Mouse (Mus musculus) forebrain, embryonic 14.5 days (tissue): Measurements from ENCODE around the gene Fbxl5. TPM values are rescaled to one million over a fixed set of nuclear protein-coding genes. Genes with fewer than 3 reads are reported as not detected.

ENCODE experiments used
- ATAC-seq: fragments of 200-750 bp; cut with Nextera tagmentation; 2 replicates; pipeline ENCODE4 v1.8.0; 2017; ENCODE audit warnings: mild to moderate bottlenecking, moderate library complexity
- DNase-seq: peaks from one replicate; pipeline ENCODE4 v3.0.0-alpha.2; 2015; ENCODE audit warnings: low spot score
- H3K27ac ChIP-seq: fragments of 300-500 bp; sonication (generic); 2 replicates; pipeline ENCODE4 v1.5.1; 2014; ENCODE audit warnings: low read depth, mild to moderate bottlenecking, control low read depth, low read length, moderate library complexity
- H3K27me3 ChIP-seq: fragments of 300-500 bp; sonication (generic); replicated peaks from 2 replicates; pipeline ENCODE4 v1.6.1; 2014; ENCODE audit warnings: low read length, control low read depth, mixed read lengths; ENCODE audit not compliant: control insufficient read depth, insufficient read depth
- H3K36me3 ChIP-seq: fragments of 300-500 bp; sonication (generic); 2 replicates; pipeline ENCODE4 v1.6.1; 2014; ENCODE audit warnings: low read length, control low read depth; ENCODE audit not compliant: control insufficient read depth, insufficient read depth
- H3K4me1 ChIP-seq: fragments of 300-500 bp; sonication (generic); 2 replicates; pipeline ENCODE4 v1.6.1; 2014; ENCODE audit warnings: antibody characterized with exemption, low read length, control low read depth; ENCODE audit not compliant: control insufficient read depth, insufficient read depth
- H3K4me2 ChIP-seq: fragments of 300-500 bp; sonication (generic); 2 replicates; pipeline ENCODE4 v1.6.1; 2014; ENCODE audit warnings: mild to moderate bottlenecking, control low read depth, low read length
- H3K4me3 ChIP-seq: fragments of 300-500 bp; sonication (generic); 2 replicates; pipeline ENCODE4 v1.5.1; 2014; ENCODE audit warnings: low read depth, low read length, control low read depth
- H3K9ac ChIP-seq: fragments of 300-500 bp; sonication (generic); 2 replicates; pipeline ENCODE4 v1.6.1; 2014; ENCODE audit warnings: mild to moderate bottlenecking, low read length, control low read depth, moderate library complexity
- H3K9me3 ChIP-seq: fragments of 300-500 bp; sonication (generic); replicated peaks from 2 replicates; pipeline ENCODE4 v1.6.1; 2016; ENCODE audit warnings: low read length, control low read depth, mixed read lengths; ENCODE audit not compliant: control insufficient read depth
- WGBS: fragments of 180-500 bp; shearing (Covaris S2); extraction: QIAGEN DNeasy Blood & Tissue Kit; methylation state at CpG from one replicate; pipeline ENCODE4 v1.1.7; 2014; 5-methylcytosine and 5-hydroxymethylcytosine counted together
- polyA plus RNA-seq: library from polyadenylated mRNA; unstranded; fragments of >200 nt; fragmentation: Nextera tagmentation; extraction: Ambion mirVana; gene quantifications from 2 replicates; pipeline ENCODE4 v1.2.1, GENCODE M21; 2014

Fbxl5 gene
- polyA plus RNA-seq, 1 experiment from 2014 or later: 91.8 TPM

DNA sequence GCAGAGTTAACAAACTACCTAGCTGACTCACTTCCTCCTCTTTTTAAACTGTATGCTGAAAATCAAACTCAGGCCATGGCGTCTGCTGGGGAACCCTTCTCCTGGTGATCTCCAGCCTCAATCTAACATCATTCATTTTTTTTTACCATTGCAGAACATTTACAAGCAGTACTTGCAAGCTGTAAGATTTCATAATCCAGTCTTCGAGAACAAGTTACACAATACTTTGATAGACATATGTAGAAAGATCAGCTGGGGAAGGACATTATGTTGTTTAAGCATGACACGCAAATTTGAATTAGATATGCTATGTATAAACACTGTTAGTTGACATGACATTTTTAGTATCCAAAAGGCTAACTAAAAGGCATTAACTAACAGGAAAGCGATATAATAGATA, 19.6 kb downstream of the Fbxl5 start:
- DNase-seq (no peak), ATAC-seq (no peak)
- Histone ChIP-seq H3K36me3 (no peaks in the 10 kb centered on the region), H3K27me3 (no peaks in the 10 kb centered on the region), H3K4me3 (no peak overlapping the region), H3K4me2 (no peak overlapping the region), H3K9me3 (no peaks in the 10 kb centered on the region), H3K9ac (no peak overlapping the region), H3K27ac (no peak overlapping the region), H3K4me1 (no peaks in the 10 kb centered on the region)
- WGBS: 89% methylated on average over 4 of the region's 4 CpGs

DNA sequence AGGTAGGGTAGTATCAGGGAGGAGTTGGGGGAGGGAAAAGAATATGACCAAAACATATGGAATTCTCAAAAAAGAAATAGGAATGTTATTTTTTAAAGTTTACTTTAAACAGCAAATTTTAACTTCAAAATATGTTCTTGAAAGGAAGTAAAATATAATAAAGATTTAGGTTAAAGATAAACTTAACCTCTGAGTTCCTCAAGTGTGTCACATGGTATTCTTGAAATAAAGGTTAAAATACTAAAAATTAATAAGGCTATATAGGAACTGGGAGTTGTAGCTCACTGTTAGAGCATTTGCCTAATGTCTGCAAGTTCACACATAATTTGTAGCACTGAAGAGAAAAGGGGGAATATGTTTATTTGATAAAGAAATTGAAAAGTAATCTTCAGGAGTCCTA, 20.2 kb downstream of the Fbxl5 start:
- no peak overlapping the region for H3K4me2 ChIP-seq
- no peak overlapping the region for H3K4me3 ChIP-seq
- H3K9me3 ChIP-seq: no peaks in the 10 kb centered on the region
- no peaks in the 10 kb centered on the region for H3K27me3 ChIP-seq
- no peaks in the 10 kb centered on the region for H3K36me3 ChIP-seq
- H3K4me1 ChIP-seq: no peaks in the 10 kb centered on the region
- no peak for DNase-seq
- no peak for ATAC-seq
- no peak overlapping the region for H3K27ac ChIP-seq
- no peak overlapping the region for H3K9ac ChIP-seq

- Histone ChIP-seq H3K27ac (no peak overlapping the region), H3K27me3 (no peaks in the 10 kb centered on the region), H3K4me1 (no peaks in the 10 kb centered on the region), H3K4me3 (no peak overlapping the region), H3K4me2 (no peak overlapping the region), H3K9me3 (no peaks in the 10 kb centered on the region), H3K36me3 (no peaks in the 10 kb centered on the region), H3K9ac (no peak overlapping the region)
- no peak for ATAC-seq
- no peak for DNase-seq
- WGBS: 67% methylated on average over 1 of the region's 1 CpGs
Measured at GRCm38 (mm10) chr5:43800700-43801099, 20.7 kb downstream of the Fbxl5 start.

DNA sequence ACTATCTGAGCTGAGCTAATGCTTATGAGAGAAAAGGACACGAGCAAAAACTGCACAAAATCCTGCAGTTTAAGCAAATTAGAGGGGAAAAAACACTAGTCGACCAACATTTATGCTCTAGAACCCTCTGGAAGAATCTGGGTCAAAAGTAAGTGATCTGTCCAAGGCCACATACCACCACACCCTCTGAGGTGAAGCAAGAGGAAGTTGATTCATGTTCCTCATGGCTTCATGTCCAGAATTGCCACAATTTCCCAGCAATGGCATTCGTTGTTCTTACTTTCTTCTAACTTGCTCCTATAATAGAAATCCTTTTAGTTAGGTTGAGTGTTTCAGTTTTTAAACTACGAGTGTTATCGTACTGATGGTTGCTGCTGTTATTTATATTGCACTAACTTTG, 21.9 kb downstream of the Fbxl5 start:
- DNase-seq (no peak), ATAC-seq (no peak)
- Histone ChIP-seq H3K9me3 (no peaks in the 10 kb centered on the region), H3K4me1 (no peaks in the 10 kb centered on the region), H3K4me2 (no peak overlapping the region), H3K27ac (no peak overlapping the region), H3K36me3 (no peaks in the 10 kb centered on the region), H3K9ac (no peak overlapping the region), H3K27me3 (no peaks in the 10 kb centered on the region), H3K4me3 (no peak overlapping the region)
- 87% methylated on average over 5 of the region's 5 CpGs for WGBS

GRCm38 (mm10) chr5:43792354-43792753, 29.1 kb downstream of the Fbxl5 start:
- Histone ChIP-seq H3K9ac (no peak overlapping the region), H3K27me3 (no peaks in the 10 kb centered on the region), H3K4me3 (no peak overlapping the region), H3K27ac (no peak overlapping the region), H3K4me2 (no peak overlapping the region), H3K9me3 (no peaks in the 10 kb centered on the region), H3K36me3 (no peaks in the 10 kb centered on the region), H3K4me1 (no peaks in the 10 kb centered on the region)
- ATAC-seq (no peak), DNase-seq (no peak)
- WGBS: 82% methylated on average over 5 of the region's 5 CpGs

GRCm38 (mm10) chr5:43787976-43788752, 33.3 kb downstream of the Fbxl5 start:
- H3K27ac ChIP-seq: no peak overlapping the region
- H3K9ac ChIP-seq: no peak overlapping the region
- no peaks in the 10 kb centered on the region for H3K36me3 ChIP-seq
- ATAC-seq (no peak), DNase-seq (no peak)
- no peaks in the 10 kb centered on the region for H3K4me1 ChIP-seq
- 75% methylated on average over 9 of the region's 9 CpGs for WGBS
- no peak overlapping the region for H3K4me2 ChIP-seq
- H3K9me3 ChIP-seq: no peaks in the 10 kb centered on the region
- H3K4me3 ChIP-seq: no peak overlapping the region
- H3K27me3 ChIP-seq: no peaks in the 10 kb centered on the region

DNA sequence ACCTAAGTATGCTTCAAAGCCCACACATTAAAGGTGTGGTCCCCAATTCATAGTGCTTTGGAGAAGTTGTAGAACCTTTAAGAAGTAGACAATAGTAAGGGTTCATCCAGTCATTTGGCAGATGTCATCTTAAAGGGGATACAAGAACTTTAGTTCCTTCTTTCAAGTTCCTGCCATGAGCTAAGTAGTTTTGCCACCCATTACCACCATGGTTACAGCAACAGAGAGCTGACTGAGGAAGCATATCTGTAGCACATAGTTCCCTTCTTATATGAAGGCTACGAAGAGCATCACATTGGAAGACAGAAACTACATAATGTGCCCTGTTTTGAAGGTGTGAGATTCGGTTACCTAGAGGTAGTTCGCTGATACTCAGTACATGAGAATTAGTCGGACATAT, 34.8 kb downstream of the Fbxl5 start:
- Histone ChIP-seq H3K9ac (no peak overlapping the region), H3K4me1 (peaks cover 2% of the 10 kb centered on the region; the same call in 1 of the 2 replicates), H3K27ac (no peak overlapping the region), H3K9me3 (no peaks in the 10 kb centered on the region), H3K27me3 (no peaks in the 10 kb centered on the region), H3K4me3 (no peak overlapping the region), H3K4me2 (no peak overlapping the region), H3K36me3 (no peaks in the 10 kb centered on the region)
- ATAC-seq (no peak), DNase-seq (no peak)
- 88% methylated on average over 4 of the region's 4 CpGs for WGBS

- 91% methylated on average over 2 of the region's 2 CpGs for WGBS
- Histone ChIP-seq H3K4me1 (peaks cover 8% of the 10 kb centered on the region), H3K27ac (no peak overlapping the region), H3K4me3 (no peak overlapping the region), H3K27me3 (no peaks in the 10 kb centered on the region), H3K9me3 (no peaks in the 10 kb centered on the region), H3K4me2 (no peak overlapping the region), H3K36me3 (no peaks in the 10 kb centered on the region), H3K9ac (no peak overlapping the region)
- ATAC-seq (no peak), DNase-seq (no peak)
Measured at GRCm38 (mm10) chr5:43783996-43784395, 37.4 kb downstream of the Fbxl5 start.

GRCm38 (mm10) chr5:43781977-43782930, 39.2 kb downstream of the Fbxl5 start:
- DNase-seq (peak; percentile 89), ATAC-seq (peak; percentile 94)
- H3K9me3 ChIP-seq: no peaks in the 10 kb centered on the region
- H3K4me1 ChIP-seq: peaks cover 8% of the 10 kb centered on the region
- WGBS: 5% methylated on average over 46 of the region's 82 CpGs
- H3K27me3 ChIP-seq: no peaks in the 10 kb centered on the region
- peak overlapping the region; percentile 95 for H3K27ac ChIP-seq
- peak overlapping the region; percentile 71 for H3K4me2 ChIP-seq
- H3K4me3 ChIP-seq: peak overlapping the region; percentile 81
- peak overlapping the region; percentile 95 for H3K9ac ChIP-seq
- no peaks in the 10 kb centered on the region for H3K36me3 ChIP-seq
